Mouse (Mus musculus) effector memory CD4-positive, alpha-beta T cell, adult 7 months (primary cell): ENCODE results near the gene Fcnb. TPM values are rescaled to one million over a fixed set of nuclear protein-coding genes. Genes with fewer than 3 reads are reported as not detected.

Experiments used
- polyA plus RNA-seq: library from polyadenylated mRNA; unstranded; fragments of 100-300 nt; shearing (Covaris generic); gene quantifications from one replicate; pipeline ENCODE4 v1.2.1, GENCODE M21; 2017

Fcnb gene
- not detected for polyA plus RNA-seq

GRCm38 (mm10) chr2:28084768-28085167 lies at the start of gene Fcnb:
Fcnb (minus strand) TSS chr2:28084885.

Other genes starting within 250 kb of the Fcnb start
- gene Col5a1, start 198.5 kb downstream of the Fcnb start, polyA plus RNA-seq = not detected
- not detected for gene Olfm1, start 108.1 kb upstream of the Fcnb start, polyA plus RNA-seq